Mouse (Mus musculus): ENCODE results near the gene Bmp7. TPM values are rescaled to one million over a fixed set of nuclear protein-coding genes. Genes with fewer than 3 reads are reported as not detected.

Bmp7 gene
- polyA plus RNA-seq, 1 experiment from 2014 or later = 17.3 TPM

- Histone ChIP-seq H3K27me3 (ENCODE audit: control insufficient read depth, insufficient read depth, low read length) (no peaks in the 10 kb centered on the region), H3K27ac (ENCODE audit: low read depth, low read length) (no peak overlapping the region), H3K36me3 (ENCODE audit: control insufficient read depth, insufficient read depth, low read length) (no peaks in the 10 kb centered on the region), H3K9me3 (ENCODE audit: control insufficient read depth, low read length) (no peaks in the 10 kb centered on the region), H3K9ac (ENCODE audit: low read length) (no peak overlapping the region), H3K4me2 (no peak overlapping the region), H3K4me3 (ENCODE audit: low read depth, low read length) (no peak overlapping the region), H3K4me1 (ENCODE audit: control insufficient read depth, insufficient read depth, low read length) (no peaks in the 10 kb centered on the region)
- ATAC-seq (ENCODE audit: low FRiP score) (no peak), DNase-seq (ENCODE audit: low spot score, missing footprints) (no peak)
- 27% methylated on average over 10 of the region's 10 CpGs for WGBS
These were observed 100.7 kb downstream of the Bmp7 start for GRCm38 (mm10) chr2:172839317-172839980.

GRCm38 (mm10) chr2:172836516-172836915 lies 103.6 kb downstream of the Bmp7 start:
- Histone ChIP-seq H3K9me3 (ENCODE audit: control insufficient read depth, low read length) (no peaks in the 10 kb centered on the region), H3K4me2 (no peak overlapping the region), H3K4me1 (ENCODE audit: control insufficient read depth, insufficient read depth, low read length) (no peaks in the 10 kb centered on the region; the same call in 1 of the 2 replicates), H3K36me3 (ENCODE audit: control insufficient read depth, insufficient read depth, low read length) (no peaks in the 10 kb centered on the region), H3K4me3 (ENCODE audit: low read depth, low read length) (no peak overlapping the region), H3K27me3 (ENCODE audit: control insufficient read depth, insufficient read depth, low read length) (no peaks in the 10 kb centered on the region), H3K9ac (ENCODE audit: low read length) (no peak overlapping the region), H3K27ac (ENCODE audit: low read depth, low read length) (no peak overlapping the region)
- no peak for DNase-seq (ENCODE audit: low spot score, missing footprints)
- WGBS = 85% methylated on average over 6 of the region's 6 CpGs
- no peak for ATAC-seq (ENCODE audit: low FRiP score)

DNA sequence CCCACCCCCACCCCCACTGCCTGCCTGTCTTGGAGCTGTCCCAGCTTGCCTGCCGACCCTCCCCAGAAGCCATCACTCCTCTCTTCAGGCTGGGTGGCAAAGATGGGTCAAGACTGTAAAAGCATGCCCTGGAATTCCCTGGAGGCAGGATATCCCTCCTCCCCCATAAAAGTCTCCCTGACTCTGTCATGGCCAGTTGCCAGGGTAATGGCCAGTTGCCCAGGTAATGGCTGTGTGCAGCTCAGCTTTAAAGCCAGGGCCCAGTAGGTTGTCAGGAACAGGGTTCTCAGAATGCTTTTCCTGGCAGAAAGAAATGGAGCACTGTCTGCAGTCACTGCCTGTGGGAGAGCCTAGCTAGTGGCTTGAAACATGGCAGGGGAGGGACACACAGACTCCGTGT lies 106.9 kb downstream of the Bmp7 start:
- H3K9ac ChIP-seq (ENCODE audit: low read length) = no peak overlapping the region
- H3K4me3 ChIP-seq (ENCODE audit: low read depth, low read length) = no peak overlapping the region
- H3K36me3 ChIP-seq (ENCODE audit: control insufficient read depth, insufficient read depth, low read length) = no peaks in the 10 kb centered on the region
- H3K4me1 ChIP-seq (ENCODE audit: control insufficient read depth, insufficient read depth, low read length) = no peaks in the 10 kb centered on the region; the same call in 1 of the 2 replicates
- no peaks in the 10 kb centered on the region for H3K9me3 ChIP-seq (ENCODE audit: control insufficient read depth, low read length)
- ATAC-seq (ENCODE audit: low FRiP score) (no peak), DNase-seq (ENCODE audit: low spot score, missing footprints) (no peak)
- H3K4me2 ChIP-seq = no peak overlapping the region
- 40% methylated on average over 2 of the region's 2 CpGs for WGBS
- no peak overlapping the region for H3K27ac ChIP-seq (ENCODE audit: low read depth, low read length)
- H3K27me3 ChIP-seq (ENCODE audit: control insufficient read depth, insufficient read depth, low read length) = no peaks in the 10 kb centered on the region

DNA sequence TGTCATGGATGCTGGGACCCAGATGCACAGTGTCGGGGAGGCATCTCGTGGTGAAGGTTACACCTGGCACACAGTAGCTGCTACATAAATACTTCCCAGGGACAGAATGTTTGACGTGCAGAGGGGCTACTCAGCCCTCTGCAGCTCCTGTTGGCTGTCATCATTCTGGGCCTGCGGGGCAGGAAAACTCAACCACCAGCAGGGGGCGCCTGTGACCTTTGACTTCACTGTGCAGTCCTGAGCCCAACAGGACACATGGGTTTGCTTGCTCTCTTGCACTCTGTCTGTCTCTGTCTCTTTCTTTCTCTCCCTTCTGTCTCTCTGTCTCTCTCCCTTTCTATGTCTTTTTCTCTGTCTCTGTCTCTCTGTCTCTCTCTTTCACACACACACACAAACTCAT lies 108.4 kb downstream of the Bmp7 start:
- Histone ChIP-seq H3K27ac (ENCODE audit: low read depth, low read length) (no peak overlapping the region), H3K4me3 (ENCODE audit: low read depth, low read length) (no peak overlapping the region), H3K4me2 (no peak overlapping the region), H3K4me1 (ENCODE audit: control insufficient read depth, insufficient read depth, low read length) (no peaks in the 10 kb centered on the region; the same call in 1 of the 2 replicates), H3K36me3 (ENCODE audit: control insufficient read depth, insufficient read depth, low read length) (no peaks in the 10 kb centered on the region), H3K9me3 (ENCODE audit: control insufficient read depth, low read length) (no peaks in the 10 kb centered on the region), H3K27me3 (ENCODE audit: control insufficient read depth, insufficient read depth, low read length) (no peaks in the 10 kb centered on the region), H3K9ac (ENCODE audit: low read length) (no peak overlapping the region)
- peak; percentile 65 for ATAC-seq (ENCODE audit: low FRiP score)
- 18% methylated on average over 5 of the region's 5 CpGs for WGBS
- DNase-seq (ENCODE audit: low spot score, missing footprints) = peak; percentile 98

DNA sequence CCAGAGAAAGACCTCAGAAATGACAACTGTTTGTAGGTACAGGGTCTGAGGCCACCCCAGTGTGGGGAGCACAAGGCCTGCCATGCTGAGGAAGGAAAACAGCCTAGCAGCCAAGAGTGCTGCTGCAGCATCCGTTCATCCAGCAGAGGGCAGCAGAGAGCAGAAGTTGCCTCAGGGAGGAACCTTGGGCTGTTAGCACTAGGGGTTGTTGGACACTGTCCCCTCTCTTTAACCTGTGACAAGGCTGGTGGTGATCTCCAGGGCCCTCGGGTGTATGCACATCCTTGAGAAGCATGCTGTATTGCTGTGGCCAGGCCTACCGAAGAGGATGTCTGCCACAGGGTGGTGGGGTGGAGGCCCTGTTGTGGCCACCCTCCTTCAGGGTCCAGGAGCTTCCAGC lies 109.0 kb downstream of the Bmp7 start:
- Histone ChIP-seq H3K36me3 (ENCODE audit: control insufficient read depth, insufficient read depth, low read length) (no peaks in the 10 kb centered on the region), H3K4me2 (no peak overlapping the region), H3K9ac (ENCODE audit: low read length) (no peak overlapping the region), H3K4me1 (ENCODE audit: control insufficient read depth, insufficient read depth, low read length) (no peaks in the 10 kb centered on the region; the same call in 1 of the 2 replicates), H3K27ac (ENCODE audit: low read depth, low read length) (no peak overlapping the region), H3K27me3 (ENCODE audit: control insufficient read depth, insufficient read depth, low read length) (no peaks in the 10 kb centered on the region; the same call in 1 of the 2 replicates), H3K4me3 (ENCODE audit: low read depth, low read length) (no peak overlapping the region), H3K9me3 (ENCODE audit: control insufficient read depth, low read length) (no peaks in the 10 kb centered on the region)
- ATAC-seq (ENCODE audit: low FRiP score) = peak; percentile 62
- peak; percentile 99 for DNase-seq (ENCODE audit: low spot score, missing footprints)
- 15% methylated on average over 3 of the region's 3 CpGs for WGBS

GRCm38 (mm10) chr2:172828229-172828628 lies 111.9 kb downstream of the Bmp7 start:
- DNase-seq (ENCODE audit: low spot score, missing footprints) (no peak), ATAC-seq (ENCODE audit: low FRiP score) (no peak)
- H3K27me3 ChIP-seq (ENCODE audit: control insufficient read depth, insufficient read depth, low read length) = peaks cover 14% of the 10 kb centered on the region
- WGBS = 62% methylated on average over 5 of the region's 5 CpGs
- no peaks in the 10 kb centered on the region for H3K9me3 ChIP-seq (ENCODE audit: control insufficient read depth, low read length)
- H3K4me3 ChIP-seq (ENCODE audit: low read depth, low read length) = no peak overlapping the region
- H3K36me3 ChIP-seq (ENCODE audit: control insufficient read depth, insufficient read depth, low read length) = no peaks in the 10 kb centered on the region
- no peak overlapping the region for H3K4me2 ChIP-seq
- H3K27ac ChIP-seq (ENCODE audit: low read depth, low read length) = no peak overlapping the region
- H3K9ac ChIP-seq (ENCODE audit: low read length) = no peak overlapping the region
- H3K4me1 ChIP-seq (ENCODE audit: control insufficient read depth, insufficient read depth, low read length) = no peaks in the 10 kb centered on the region; the same call in 1 of the 2 replicates

GRCm38 (mm10) chr2:172827564-172827963 lies 112.6 kb downstream of the Bmp7 start:
- Histone ChIP-seq H3K27ac (ENCODE audit: low read depth, low read length) (no peak overlapping the region), H3K27me3 (ENCODE audit: control insufficient read depth, insufficient read depth, low read length) (peaks cover 14% of the 10 kb centered on the region), H3K4me3 (ENCODE audit: low read depth, low read length) (no peak overlapping the region), H3K4me2 (no peak overlapping the region), H3K36me3 (ENCODE audit: control insufficient read depth, insufficient read depth, low read length) (no peaks in the 10 kb centered on the region), H3K9ac (ENCODE audit: low read length) (no peak overlapping the region), H3K4me1 (ENCODE audit: control insufficient read depth, insufficient read depth, low read length) (no peaks in the 10 kb centered on the region; the same call in 1 of the 2 replicates), H3K9me3 (ENCODE audit: control insufficient read depth, low read length) (no peaks in the 10 kb centered on the region)
- no peak for ATAC-seq (ENCODE audit: low FRiP score)
- WGBS = 62% methylated on average over 7 of the region's 7 CpGs
- DNase-seq (ENCODE audit: low spot score, missing footprints) = no peak

DNA sequence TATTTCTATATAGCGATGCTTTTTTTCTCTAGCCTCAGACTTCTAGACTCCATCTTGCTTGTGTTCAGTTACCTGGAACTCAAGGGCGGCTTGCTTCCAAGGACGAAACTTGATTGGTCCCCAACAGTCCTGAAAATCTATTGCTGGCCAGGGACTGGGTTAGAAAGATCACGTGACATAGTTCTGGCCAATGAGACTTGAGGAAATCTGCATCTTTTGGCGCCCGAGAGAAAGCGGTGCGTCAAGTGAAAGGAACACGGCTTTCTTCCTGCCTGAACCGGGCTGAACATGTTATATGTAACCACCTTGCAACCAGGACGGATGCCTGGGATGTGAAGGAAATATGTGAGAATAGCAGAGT lies 114.4 kb downstream of the Bmp7 start:
- no peaks in the 10 kb centered on the region for H3K36me3 ChIP-seq (ENCODE audit: control insufficient read depth, insufficient read depth, low read length)
- peaks cover 14% of the 10 kb centered on the region for H3K27me3 ChIP-seq (ENCODE audit: control insufficient read depth, insufficient read depth, low read length)
- H3K4me2 ChIP-seq = no peak overlapping the region
- no peak overlapping the region for H3K4me3 ChIP-seq (ENCODE audit: low read depth, low read length)
- H3K9ac ChIP-seq (ENCODE audit: low read length) = no peak overlapping the region
- WGBS = 90% methylated on average over 11 of the region's 11 CpGs
- ATAC-seq (ENCODE audit: low FRiP score) (no peak), DNase-seq (ENCODE audit: low spot score, missing footprints) (no peak)
- H3K4me1 ChIP-seq (ENCODE audit: control insufficient read depth, insufficient read depth, low read length) = no peaks in the 10 kb centered on the region; the same call in 1 of the 2 replicates
- H3K9me3 ChIP-seq (ENCODE audit: control insufficient read depth, low read length) = no peaks in the 10 kb centered on the region
- no peak overlapping the region for H3K27ac ChIP-seq (ENCODE audit: low read depth, low read length)

GRCm38 (mm10) chr2:172824906-172825784 lies 115.0 kb downstream of the Bmp7 start:
- H3K9ac ChIP-seq (ENCODE audit: low read length) = no peak overlapping the region
- H3K27ac ChIP-seq (ENCODE audit: low read depth, low read length) = no peak overlapping the region
- H3K4me2 ChIP-seq = peak overlapping the region; percentile 11; the same call in 1 of the 2 replicates
- no peaks in the 10 kb centered on the region for H3K9me3 ChIP-seq (ENCODE audit: control insufficient read depth, low read length)
- no peak overlapping the region for H3K4me3 ChIP-seq (ENCODE audit: low read depth, low read length)
- DNase-seq (ENCODE audit: low spot score, missing footprints) = peak; percentile 95
- H3K36me3 ChIP-seq (ENCODE audit: control insufficient read depth, insufficient read depth, low read length) = no peaks in the 10 kb centered on the region
- H3K27me3 ChIP-seq (ENCODE audit: control insufficient read depth, insufficient read depth, low read length) = peaks cover 14% of the 10 kb centered on the region
- 18% methylated on average over 43 of the region's 43 CpGs for WGBS
- peak; percentile 75 for ATAC-seq (ENCODE audit: low FRiP score)
- no peaks in the 10 kb centered on the region; the same call in 1 of the 2 replicates for H3K4me1 ChIP-seq (ENCODE audit: control insufficient read depth, insufficient read depth, low read length)
